Mouse (Mus musculus) left cerebral cortex, postnatal 36 days (tissue): ENCODE results near the gene Tubb1. TPM values are rescaled to one million over a fixed set of nuclear protein-coding genes. Genes with fewer than 3 reads are reported as not detected.

Experiments
- DNase-seq, 2 experiments: peaks; one replicate each; pipeline ENCODE4 v3.0.0; 2021 to 2022; ENCODE audit warnings: low spot score in 2 of 2, mixed read lengths in 1 of 2
- intact Hi-C: fragments of 180-260 bp; cut with DNase I; formaldehyde crosslinking; loops from one replicate; pipeline ENCODE4 v1.15.1; 2025
- total RNA-seq, 2 experiments: library from RNA; stranded (reverse); gene quantifications; 2 replicates each; pipeline ENCODE4 v1.2.3; 2021

Gene Tubb1
- total RNA-seq, 2 experiments from 2014 or later: 0.22 TPM; not detected in 1

DNA sequence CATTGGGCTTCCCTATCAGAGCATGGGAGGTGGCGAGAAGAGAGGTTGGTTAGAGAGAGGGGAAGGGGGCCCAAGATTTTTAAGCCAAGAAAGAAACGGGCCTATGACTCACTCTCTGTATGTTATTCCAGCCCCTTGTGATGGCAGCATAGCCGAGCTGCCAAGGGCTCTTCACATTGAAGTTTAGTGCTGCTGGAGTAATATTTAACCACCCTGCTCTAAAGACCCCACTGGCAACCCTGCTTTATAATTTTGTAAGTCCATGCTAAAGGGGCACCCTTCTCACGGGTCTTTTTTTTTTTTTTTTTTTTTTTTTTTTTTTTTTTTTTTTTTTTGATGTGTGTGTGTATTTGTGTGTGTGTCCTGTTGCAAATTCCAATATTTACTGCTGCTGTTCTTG lies 8.6 kb upstream of the Tubb1 start:
- DNase-seq: no peak
- intact Hi-C loops: no loop called here

DNA sequence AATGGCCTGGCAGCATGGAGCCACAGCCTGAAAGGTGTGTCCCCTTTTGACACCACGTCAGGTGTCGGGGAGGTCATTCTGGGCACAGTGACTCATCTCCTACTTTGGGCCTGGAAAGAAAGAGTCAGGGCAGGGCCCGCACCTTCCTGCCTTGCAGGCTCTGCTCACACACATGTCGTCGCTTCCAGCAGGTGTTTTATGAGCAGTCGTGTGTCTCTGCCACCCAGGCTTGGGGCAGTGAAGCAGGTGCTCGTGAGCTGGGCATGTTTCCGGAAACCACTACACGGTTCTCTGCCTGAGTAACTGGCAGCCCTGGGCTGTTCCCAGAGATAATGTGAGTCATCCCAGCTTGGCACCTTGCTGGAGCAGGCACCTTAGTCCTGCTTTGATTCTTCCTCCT lies 8.0 kb upstream of the Tubb1 start:
- DNase-seq: no peak
- intact Hi-C loops: no loop called here

DNA sequence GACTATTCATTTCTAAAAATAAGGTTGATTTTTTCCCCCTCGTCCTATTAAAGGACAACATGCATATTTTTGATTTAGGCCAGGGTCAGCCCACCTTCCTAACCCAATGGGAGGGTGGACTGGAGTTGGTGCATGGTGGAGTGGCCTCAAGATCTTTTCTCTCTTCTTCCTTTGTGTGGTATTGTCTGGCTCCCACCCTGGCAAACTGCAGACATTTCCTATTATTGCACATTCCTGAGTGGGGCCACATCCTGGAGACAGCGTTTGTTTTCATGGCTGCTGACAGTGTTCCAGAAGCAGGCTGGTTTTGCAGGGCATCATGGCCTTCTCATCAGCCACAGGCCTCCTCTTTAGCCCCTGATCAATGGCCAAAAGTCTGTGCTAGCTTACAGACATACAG lies 7.4 kb upstream of the Tubb1 start:
- intact Hi-C loops: no loop called here
- DNase-seq: no peak

DNA sequence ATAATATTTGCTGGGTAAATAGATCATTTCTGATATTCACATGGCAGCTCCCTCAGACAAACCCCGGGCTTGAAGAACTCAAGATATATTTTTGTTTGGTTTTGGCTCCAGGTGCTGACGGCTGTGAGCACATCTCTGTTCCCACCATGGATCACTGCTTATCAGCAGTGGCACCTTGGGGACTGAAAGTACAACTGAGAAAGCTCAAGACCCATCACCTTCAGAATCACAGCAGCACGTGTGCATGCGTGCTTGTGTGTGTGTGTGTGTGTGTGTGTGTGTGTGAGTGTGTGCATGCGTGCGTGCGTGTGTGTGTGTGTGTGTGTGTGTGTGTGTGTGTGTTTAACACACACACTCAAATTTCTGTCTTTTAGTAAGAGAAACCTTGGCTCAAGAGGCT lies 6.1 kb upstream of the Tubb1 start:
- DNase-seq: no peak
- intact Hi-C loops: no loop called here

DNA sequence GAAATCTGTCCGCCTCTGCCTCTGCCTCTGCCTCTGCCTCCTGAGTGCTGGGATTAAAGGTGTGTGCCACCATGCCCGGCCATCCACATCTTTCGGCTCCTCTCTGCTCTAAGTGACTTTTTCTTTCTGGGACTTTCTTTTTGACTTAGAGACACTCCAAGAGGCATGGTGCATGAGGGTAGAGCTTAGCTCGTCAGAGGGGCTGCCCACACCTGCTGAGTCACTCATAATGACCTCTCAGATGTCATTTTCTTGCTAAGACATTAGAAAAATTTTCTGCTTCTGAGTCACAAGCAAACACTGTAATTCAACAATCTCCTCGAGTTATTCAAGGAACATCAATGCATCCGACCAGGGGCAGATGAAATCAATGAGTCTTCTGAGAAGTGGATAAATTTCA lies 5.5 kb upstream of the Tubb1 start:
- intact Hi-C loops: no loop called here
- no peak for DNase-seq

DNA sequence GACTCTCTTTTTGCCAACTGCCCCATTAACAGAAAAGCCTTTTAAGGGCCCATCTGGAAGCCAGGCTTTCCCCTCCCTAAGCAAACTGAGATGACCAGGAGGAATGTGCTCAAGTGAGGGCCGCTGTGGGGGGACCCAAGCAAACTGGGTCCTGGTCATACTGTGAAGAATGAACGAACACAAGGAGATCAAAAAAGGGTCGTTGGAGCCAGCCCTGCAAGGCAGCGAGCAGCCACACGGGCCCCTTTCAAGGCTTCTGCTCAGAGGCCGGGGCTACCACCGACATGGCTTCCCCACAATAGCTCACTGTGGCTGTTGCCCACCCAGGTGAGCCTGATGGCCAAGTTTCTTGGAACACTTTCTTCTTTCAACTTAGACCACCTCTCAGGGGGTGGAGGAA lies 4.0 kb upstream of the Tubb1 start:
- intact Hi-C loops: no loop called here
- DNase-seq: no peak

DNA sequence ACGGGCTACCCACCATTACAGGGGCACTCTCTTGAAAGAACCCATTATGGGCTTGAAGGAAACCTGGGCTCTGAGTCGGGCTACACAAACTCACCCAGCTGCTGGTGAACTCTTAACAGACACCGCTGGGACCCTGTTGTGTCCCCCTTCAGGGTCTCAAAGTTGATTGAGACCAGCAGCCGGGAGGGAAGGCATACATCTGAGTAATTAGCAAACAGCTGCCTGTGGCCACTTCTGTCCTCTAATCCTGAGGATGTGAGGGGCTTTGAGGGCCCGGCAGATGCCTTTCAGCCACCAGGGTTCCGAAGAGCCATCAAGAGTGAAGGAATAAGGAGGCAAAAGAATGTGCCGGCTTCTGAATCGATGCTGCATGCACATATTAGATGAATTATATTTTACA lies 3.6 kb upstream of the Tubb1 start:
- no peak for DNase-seq
- intact Hi-C loops: no loop called here

DNA sequence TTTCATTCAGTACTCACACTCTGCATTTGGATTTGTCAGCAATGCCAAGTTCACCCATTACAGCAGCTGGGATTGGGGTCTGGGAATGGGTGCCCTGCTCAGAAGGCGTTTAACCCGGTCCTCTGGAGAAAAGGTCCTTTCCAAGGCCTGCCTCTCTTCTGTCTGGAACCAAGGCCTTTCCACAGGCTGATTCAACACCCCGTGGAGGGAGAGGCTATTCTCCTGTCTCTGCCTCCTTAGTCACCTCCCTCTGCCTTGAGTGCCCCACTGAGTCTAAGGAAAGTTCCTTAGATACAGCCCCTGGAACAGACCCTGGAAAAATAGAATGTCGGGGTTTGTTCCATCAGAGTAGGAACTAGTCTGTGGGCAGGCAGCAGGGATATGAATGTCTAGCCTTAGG lies 2.1 kb upstream of the Tubb1 start:
- intact Hi-C loops: no loop called here

DNA sequence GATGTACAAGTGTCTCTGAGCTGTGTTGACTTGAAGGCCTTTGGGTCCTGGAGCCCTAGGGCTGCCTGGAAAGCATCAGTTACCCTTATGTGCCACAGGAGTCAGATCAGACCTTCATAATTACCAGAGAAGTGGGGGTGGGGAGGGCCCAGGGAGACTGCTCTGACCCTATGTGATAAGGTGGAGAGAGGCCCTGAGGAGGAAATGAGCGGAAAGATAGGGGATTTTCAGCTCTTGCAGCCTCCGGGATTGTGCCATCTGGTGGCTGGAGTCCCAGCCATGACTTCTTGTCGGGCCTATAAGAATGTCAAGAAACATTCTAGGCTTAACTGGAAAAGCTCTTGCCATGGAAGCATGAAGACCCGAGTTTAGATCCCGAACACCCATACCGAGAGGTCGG lies 3.2 kb downstream of the Tubb1 start:
- intact Hi-C loops: no loop called here
- DNase-seq: no peak

More for the DNA sequence above, 2.1 kb upstream of the Tubb1 start:
- no peak for DNase-seq

DNA sequence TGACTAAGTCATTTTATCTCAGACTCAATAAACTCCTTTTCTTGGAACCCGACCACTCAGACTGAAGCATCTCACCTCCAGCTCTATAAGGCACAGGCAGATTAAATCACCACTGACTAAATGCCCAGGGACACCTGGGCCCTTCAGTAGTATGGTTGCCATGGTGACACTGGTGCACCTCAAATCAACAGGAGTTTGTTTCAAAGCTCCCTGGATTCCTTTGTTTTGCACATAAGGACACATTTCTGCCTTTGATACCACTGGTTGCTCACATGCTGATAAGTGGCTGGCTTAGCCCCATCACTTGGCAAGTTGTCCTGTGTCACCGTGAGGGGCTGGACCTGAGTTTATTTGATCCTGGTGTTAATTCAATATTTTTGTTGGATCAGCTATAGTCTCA lies 8.9 kb downstream of the Tubb1 start:
- intact Hi-C loops: no loop called here
- DNase-seq: no peak

DNA sequence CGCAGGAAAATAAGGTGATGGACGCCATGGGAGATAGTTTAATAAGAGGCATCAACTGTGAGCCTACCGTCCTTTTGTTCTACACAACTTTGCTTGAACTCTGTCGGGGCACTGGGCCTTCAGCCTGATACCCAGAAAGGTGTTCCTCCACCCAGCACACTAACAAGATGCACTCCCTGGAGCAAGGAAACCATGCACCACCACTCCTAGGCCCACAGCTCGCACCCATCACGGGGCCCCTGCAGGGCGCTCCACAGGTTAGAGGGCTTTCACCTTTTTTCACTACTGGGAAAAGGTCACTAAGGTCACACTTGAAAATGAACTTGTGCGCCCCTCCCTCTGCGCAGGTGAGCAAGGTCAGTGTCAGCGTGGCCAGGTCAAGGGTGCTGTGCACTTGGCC lies 12.9 kb downstream of the Tubb1 start:
- DNase-seq: no peak
- intact Hi-C loops: loop anchor here (5.0 kb wide), 1 partner anchor 131 kb away; no protein-coding TSS in a partner anchor

DNA sequence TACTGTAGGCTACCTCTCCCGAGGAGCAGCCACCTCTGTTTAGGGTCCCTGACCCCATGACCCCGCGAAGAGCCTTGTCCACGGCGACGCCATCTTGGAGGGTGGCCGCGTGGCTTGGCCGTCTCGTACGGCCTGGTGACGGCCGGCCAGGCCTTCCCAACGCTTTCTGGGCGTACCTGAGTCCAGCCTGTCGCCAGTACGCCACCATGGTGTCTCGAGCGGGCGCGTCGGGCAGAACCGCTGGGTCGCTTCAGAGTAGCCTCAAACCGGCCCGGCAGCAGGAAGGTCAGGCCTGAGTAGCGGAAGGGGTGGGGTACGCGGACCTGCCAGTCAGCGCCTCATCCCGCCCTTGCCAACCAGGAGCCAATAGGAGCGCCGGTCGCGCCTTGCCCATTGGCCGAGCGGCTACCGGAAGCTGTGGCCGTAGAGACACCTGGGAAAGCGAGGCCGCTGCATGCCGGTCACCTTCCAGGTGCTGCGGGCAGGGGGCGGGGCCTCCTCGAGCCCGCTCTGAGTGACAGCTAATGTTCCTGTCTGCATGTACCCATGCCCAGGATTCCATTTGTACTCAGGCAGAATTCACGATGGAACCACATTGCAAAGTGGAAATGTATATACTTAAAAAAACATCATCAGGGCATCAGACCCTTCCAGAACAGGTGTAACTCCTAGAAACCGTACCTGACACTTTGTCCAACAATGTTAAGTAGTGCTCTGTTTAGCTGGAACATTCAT lies 13.5 kb downstream of the Tubb1 start, which contains the start of gene Atp5e:
Gene Atp5e, minus strand, starts transcription at position 317 of the 735 bp plus-strand sequence.
- DNase-seq: peak; percentile 96 to 97

DNA sequence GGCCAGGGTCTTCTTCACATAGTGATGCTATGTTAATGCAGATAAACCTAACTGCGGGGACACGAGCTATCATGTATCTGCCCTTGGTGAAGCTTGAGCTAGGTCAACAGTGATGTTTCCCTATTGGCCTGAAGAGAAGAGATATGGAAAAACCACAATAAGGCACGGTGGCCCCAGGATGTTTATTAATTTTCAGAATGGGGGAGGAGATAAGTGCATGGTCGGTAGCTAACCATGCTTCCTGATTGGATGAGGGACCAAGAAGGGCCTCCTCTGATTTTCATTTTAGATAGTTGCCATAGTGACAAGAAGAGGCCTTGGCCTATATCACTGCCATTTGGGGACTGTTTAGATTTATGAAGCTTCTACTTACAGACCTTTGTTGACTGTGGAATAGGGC lies 19.8 kb downstream of the Tubb1 start:
- intact Hi-C loops: no loop called here
- DNase-seq: no peak

More for the DNA sequence above, 13.5 kb downstream of the Tubb1 start, which contains the start of gene Atp5e:
- intact Hi-C loops: loop anchor here (5.0 kb wide), 1 partner anchor 132 kb away; no protein-coding TSS in a partner anchor

DNA sequence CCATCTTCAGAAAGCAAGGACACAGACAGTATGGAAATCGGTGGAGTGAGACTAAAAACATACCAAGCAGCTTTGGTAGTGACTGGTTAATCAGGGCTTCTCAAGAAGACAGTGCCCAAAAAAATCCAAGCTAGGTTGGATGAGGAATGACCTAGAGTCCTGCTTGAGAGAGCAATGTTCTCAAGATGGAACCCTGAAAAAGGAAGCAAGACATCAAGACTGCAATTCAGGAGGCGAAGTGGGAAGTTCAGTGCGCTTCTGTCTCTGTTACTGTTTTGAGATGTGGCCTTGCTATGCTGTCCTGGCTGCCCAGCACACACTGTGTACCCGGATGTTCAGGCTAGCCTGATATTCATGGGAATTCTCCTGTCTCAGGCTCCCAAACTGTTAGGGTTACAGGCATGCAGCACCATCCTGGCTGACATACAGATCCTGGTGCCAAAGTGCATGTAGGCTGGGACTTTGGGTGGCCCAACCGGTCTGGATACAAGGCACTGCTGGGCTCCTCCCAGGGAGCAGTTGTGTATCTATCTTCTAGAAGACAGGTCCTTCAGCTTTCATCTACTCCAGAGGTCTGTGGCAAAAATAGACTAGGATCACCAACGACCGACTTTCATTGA lies 20.4 kb downstream of the Tubb1 start:
- intact Hi-C loops: no loop called here
- no peak for DNase-seq

DNA sequence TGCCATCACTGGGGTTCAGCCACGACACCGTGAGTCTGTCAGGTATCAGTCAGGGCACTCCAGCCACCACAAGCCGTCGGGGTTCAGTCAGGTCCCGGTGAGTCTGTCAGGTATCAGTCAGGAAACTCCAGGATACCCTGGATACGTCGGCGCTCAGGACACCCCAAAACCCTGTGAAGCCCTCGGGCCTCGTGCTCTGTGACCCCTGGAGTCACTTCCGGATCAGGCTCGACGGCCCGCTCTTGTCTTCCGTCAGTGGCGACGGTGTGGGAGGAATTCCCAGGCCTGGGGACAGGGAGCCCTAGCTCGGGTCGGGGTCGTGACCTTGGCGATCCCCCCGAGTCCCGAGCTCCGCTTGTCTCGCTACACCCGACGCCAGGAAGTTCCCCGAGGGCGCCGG lies 21.9 kb downstream of the Tubb1 start:
- intact Hi-C loops: no loop called here

DNA sequence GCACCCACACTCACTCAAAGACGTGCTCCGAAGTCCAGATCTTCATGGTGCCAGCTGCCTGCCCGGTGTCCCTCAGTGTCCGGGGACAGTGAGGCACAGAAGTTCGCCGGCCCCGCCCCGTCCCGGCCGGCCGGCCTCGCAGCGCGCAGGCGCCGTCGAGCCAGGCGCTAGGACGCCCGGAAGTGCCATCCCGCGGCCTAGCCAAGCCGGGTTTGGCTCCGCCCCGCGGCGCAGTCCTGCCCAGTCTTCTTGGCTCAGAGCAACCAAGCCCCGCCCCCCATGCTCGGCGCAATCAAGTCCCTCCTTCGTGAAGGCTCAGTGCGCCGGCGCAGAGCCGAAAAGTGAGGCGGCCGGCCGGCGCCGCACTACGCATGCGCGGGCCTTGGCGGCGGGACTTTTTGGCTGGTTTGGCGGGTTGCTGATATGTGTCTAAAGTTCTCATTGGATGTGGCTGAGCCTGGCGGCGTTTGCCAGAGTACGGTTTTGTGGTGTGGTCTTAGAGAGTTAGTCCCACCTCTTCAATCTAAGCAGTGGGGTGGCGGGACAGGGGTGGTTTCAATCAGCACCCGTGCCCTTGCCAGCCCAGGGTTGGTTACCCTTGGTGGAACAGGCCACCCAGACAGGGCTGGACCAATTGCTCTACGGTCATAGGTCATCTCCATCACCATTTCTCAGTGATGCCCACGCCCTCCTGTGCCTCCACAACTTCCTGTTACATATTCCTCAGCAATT lies 22.5 kb downstream of the Tubb1 start, which contains the start of gene Prelid3b:
Gene Prelid3b, minus strand, starts transcription at position 264 of the 732 bp plus-strand sequence.
- intact Hi-C loops: no loop called here
- peak; percentile 98 to 99 for DNase-seq

More for the DNA sequence above, 21.9 kb downstream of the Tubb1 start:
- DNase-seq: peak in 1 of 2 experiments; percentile 7

DNA sequence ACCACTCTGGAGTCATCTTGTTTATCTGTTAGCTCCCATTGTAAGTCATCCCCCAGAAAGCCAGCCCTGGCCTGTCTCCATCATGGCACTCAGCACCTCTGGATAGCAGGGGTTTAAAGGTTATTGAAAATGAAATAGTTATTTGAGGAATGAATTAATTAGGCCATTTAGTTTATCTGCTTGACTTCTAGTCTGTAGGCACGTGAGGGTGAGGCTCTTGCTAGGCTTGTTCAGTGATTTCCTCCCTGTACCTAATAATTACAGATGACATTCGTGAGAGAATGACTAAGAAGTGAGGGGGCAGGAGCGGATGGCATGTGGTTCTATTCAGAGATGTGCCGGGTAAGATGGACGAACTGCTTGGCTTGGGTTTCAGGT lies 23.0 kb downstream of the Tubb1 start:
- no peak for DNase-seq
- intact Hi-C loops: no loop called here

DNA sequence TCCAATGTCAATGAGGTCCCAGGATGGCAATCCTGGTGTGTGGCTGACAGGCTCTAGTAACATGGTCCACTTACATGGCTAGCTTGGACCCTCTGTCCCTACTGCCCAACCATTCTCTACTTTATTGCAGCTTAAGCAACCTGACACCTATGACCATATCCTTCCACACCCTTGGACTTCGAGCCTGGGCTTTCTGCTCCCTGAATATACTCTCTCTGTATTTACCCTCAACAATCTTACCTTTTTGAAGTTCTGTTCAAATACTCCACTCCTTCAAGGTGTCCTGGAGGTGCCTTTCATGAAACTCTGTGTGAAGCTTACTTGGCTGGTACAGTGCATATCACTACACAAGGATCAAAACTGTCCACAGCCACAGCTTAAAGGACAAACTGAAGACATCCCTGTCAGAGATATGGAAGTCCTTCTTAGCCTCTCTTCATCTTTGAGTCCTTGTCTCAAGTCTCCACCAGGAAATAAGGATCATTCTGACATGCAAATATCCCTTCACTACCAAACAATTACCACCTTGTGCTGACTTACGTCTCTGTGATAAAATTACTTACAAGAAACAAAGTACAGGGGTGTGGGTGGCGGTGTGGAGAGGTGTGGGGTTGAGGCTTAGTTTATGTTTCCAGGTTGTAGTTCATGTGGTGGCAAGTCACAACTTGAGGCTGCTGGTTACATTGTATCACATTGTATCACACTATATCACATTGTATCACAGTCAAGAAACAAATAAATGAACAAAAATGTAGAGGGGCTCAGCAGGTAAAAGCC lies 27.2 kb downstream of the Tubb1 start:
- intact Hi-C loops: no loop called here
- DNase-seq: no peak

DNA sequence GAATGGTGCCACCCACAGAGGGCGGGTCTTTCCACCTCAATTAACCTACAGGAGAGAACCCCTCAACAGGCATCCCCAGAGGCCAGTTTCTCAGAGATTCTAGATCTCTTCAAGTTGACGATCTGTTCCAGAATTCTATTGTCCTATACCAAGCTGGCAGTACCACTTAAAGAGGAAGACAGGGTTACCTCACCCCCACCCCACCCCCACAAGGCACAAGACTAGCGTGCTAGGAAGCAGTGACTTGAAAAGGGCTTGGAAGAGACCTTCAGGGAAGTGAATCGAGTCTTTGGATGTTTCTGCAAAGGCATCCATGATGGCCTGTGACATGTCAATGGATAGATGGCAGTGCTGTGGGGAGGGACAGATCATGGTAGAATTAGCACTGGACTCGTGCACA lies 28.3 kb downstream of the Tubb1 start:
- no peak for DNase-seq
- intact Hi-C loops: no loop called here

DNA sequence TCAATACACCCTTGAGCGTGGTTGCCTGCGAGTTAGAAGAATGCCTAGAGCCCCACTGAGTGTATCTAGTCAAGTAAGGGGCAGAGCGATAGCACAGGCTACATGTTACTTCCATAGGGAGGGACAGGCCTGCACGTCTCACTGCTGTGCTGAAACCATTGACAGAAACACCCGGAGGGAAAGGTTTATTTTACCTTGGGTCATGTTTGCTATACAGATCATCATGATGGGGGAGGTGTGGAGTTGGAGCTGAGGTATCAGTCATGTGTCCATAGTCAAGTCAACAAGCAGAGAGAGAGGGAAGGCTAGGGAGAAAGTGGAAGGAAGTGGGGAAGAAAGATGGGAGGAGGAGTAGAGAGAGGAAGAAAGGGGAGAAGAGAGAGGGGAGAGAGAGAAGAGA lies 36.5 kb downstream of the Tubb1 start:
- intact Hi-C loops: loop anchor here (5.0 kb wide), 1 partner anchor 170 kb away; no protein-coding TSS in a partner anchor
- DNase-seq: no peak
